Mouse (Mus musculus) c-Kit-positive CD71-positive TER-119-negative erythroid progenitor cells, embryonic 14.5 days (primary cell): ENCODE results near the gene Cask.
"Not testable (repeated sequence)": the region's sequence is repeated elsewhere in the genome, so short reads cannot be mapped to it uniquely, and the experiment has no call there.

ENCODE experiments used
- DNase-seq: peaks from one replicate; pipeline ENCODE4 v3.0.0-alpha.2; 2013; ENCODE audit warnings: low read depth

Cask gene

DNA sequence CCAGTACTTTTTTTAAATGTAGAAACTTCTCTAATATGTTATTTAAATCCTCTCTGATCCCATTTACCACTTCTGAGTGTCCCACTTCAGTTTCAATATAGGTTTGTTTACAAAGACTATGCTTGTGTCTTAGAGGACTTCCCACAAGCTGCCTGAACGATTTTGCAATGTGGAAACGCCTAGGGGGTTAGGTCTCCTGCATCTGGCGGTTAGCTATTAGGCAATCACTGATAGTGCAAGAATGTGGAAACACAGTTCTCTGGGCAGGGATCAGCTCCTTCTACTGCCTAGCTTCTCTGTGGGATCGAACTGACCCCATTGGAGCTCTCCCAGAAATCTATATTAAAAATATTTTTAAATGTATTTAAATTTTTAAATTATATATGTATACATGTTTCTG, at the start of gene Cask:
Cask (minus strand) TSS at position 83 of the 400 bp plus-strand sequence.
- no peak for DNase-seq

DNA sequence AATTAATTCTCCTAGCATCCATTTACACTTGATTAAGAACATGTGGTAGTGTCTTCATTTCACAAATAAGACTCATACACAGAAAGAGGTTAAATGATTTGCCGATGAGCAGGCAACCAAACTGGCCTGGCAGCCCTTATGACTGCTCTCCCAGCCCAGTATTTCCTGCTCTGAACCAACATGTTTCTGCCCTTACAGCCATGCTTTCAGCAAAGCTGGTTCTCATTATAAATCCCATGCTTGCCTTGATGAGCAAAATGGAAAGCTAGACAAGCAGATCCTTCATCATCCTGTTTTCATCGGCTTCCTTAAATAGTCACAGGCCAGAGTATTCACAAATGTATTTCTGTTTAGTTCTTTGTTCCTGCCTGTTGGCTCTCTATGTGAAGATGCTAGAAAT, 38.8 kb upstream of the Cask start:
- no peak for DNase-seq

DNA sequence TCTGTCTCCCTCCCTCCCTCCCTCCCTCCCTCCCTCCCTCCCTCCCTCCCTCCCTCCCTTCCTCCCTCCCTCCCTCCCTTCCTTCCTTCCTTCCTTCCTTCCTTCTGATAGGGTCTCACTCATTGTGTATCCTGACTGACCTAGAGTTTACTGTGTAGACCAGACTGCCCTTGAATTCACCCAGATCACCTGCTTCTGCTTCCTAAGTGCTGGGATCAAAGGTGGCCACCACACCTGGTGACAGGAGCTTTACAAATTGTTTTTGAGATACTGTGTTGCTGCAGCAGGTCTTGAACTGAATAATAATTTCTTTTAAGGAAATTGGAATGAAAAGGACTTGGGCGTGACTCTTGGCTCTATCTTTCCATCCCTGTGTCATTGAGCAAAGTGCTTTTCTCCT, 33.2 kb upstream of the Cask start:
- DNase-seq, result no peak

DNA sequence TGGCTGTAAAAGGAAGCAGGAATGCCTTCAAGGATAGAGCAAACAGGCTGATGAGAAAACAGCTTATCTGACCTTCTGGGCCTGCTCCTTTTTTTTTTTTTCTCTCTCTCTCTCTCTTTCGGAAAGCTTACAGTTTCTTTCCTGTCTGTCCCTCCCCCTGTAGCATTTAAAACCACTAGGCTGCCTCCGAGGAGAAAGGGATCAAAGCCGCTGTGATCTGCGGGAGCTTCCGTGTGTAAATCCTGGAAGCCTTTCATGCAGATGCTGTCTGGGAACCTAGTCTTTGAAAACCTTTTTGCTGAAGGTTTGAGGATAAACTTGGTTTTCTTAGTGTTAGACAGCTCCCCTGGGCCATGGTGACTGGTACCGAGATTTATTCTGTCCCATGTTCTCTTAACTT, 30.8 kb upstream of the Cask start:
- DNase-seq, result no peak

DNA sequence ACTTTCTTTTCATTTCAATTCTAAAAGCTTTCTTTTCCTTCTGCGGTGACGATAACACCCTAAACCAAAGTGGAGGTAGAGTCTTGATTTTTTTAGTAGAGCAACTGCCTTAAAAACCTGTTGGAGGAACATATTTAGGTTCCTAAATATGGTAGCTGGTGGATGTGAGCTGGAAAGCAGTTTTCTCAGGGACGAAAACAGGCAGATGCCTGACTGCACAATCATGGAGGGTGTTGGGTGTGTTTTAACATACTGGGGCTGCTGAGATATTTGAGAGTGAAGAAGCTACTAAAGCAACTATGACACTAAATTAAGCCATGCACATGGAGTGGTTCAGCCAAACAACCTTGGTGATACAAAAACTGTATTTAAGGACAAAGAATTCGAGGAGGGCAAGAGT, 9.0 kb upstream of the Cask start:
- DNase-seq, result no peak

DNA sequence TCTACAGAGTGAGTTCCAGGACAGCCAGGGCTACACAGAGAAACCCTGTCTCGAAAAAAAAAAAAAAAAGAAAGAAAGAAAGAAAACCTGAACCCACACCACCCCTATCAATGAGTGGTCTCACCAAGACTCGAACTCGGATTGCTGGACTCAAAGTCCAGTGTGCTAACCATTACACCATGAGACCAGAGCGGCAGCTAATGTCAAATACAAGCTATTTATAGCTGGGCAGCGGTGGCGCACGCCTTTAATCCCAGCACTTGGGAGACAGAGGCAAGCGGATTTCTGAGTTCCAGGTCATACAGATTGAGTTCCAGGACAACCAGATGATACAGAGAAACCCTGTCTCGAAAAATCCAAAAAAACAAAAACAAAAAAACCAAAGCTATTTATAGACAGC, 7.9 kb upstream of the Cask start:
- DNase-seq, result no peak

DNA sequence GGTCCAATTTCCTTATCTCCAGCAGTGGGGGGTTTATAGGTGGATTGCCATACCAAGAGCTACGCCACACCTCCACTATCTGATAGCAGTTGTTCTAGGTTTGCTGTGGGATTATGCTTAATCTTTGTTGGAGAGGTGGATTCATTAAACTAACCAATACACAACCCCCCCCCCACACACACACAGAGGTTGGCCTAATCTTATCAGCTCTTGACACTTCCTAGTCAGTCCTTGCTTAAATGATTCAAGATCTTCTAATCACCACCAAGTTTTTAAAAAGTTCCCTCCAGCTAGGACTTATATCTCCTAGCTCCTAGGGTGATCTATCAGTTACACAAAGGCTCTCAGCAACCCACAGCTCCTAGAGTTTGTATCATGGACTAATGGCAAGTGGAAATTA, 2.7 kb downstream of the Cask start:
- no peak for DNase-seq

DNA sequence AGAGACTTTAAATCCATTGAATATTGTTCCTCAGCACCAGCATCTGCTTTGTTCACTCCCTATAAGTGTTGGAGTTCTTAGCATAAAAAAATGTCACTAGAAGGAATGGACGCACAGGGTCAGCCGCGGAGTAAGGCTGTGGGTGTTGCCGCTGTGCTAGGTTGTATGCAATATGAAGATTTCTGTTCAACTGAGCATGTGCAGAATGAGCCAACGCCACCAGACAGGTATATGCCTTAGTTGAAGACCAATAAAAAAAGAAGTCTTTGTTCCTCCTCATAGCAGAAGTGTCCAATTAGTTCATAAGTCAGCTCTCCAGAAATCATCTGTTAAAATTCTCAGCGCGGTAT, 3.7 kb downstream of the Cask start:
- no peak for DNase-seq

DNA sequence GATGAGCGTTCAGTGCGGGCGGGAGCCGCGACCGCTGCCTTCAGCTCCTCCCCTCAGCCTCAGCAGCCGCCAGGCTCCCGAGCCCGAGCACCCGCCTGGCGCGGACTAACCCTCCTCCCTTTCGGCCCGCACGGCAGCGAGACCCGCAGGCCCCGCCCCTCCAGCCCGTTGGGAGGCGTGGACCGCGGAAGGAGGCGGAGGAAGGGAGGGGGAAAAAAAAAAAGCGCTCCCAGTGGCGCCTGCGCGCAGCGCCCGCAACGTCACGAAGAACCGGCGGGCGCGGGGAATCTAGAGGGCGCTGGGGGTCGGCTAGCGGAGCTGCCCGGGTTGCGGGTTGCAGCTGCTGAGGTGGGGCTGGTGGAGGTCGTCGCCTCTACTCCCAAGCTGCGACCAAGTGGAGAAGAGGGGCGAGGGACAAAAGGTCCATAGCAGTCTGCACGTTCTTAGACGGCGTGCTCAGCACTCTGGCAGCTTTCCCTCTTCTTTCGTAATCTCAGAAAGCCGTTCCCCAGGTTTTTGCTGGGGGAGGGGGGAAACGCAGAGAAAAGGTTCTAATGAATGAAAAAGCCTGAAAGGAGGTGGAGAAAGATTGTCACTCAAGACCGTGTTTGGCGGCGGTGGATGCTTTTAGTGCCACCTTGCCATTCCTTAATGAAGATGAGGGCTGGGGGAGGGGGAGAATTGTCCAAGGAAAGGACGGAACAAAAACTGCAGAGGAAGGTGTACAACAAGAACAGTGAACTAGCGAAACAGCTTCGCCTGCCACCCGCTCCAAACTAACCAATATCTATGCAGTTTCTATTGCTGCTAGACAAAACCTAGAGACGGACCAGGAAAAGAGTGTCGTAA, 4.3 kb downstream of the Cask start:
- peak; percentile 60 for DNase-seq

DNA sequence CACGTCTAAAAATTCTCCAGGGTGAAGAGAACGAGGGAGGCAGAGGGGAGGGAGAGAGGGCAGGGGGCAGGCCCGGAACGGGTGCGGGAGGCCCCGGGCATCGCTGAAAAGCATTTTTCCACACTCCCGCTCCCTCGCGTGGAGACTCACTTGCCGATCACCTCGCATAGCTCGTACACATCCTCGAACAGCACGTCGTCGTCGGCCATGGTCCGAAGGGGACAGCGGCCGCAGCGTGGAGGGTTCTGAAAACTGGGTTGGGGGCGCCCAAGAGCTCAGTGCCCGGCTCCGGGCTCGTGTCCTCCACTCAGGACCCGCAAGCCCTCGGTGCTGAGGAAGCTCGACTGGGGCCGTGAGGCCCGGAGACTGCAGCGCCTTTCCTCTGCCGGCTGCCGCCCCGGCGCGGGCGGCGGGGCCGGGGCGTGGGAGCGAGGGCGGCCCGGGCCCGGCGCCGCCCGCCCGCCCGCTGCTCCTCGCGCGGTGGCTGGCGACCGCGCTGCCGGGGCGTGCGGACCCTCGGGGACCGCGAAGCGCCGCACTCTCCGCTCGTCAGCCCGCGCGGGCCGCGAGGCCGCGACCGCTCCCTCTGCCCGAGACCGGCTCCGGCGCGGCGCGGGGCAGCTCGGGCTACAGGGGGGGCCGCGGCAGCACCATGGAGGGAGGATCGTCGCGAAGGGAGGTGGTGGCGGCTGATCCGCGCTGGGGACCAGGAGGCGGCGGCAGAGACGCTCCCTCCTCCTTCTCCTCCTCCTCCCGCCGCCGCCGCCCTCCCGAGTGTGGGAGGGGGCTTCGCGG, 5.1 kb downstream of the Cask start:
- no peak for DNase-seq

DNA sequence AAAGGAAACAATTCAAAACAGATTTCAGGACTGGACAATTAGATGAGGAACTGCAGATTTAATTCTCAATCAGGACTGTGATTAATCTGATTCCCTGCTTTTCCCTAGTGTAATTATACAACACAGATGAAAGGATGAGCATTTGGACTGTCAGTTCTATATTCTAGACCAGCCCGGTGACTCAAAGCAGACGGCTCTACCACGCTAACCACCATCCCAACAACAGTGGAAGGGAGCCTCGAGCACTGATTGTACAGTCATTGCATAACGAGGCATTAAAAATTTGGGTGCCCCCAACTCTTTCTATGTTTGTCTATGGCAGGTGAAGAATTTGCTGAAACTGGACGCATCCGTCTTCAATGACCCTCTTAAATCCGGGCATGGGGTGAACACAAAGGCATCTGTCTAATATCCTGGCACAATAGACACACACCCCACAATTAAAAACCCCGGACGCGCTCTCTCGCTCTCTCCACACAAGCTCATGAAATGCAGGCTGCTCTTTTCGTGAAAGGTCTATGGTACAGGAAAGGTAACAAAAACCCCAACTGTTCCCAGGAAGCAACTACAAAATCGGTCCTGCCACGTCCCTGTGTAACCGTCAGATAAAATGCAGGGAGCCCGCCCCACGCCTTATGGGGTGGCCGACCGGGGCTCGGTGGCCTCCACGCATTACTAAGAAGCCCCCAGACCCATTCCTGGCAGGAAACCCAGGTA, 5.9 kb downstream of the Cask start:
- DNase-seq, result no peak

DNA sequence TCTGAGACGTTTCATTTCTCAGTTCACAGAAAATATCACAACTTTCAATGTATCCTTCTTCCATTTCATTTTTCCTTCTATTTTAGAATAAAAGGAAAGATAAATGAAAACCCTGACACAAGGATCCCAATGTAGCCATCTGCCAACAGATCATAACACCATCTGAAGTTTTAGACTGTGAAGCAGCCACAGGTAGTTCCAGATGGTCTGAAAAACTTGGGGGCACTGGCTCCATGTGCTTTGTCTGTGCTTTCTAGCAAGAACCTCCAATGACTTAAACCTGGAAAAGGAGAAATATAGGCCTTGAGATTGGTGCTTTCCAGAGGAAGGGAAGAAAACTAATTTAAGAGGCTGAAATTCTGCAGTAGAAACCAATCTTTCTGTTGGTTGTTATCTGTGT, 28.4 kb downstream of the Cask start:
- DNase-seq, result no peak

DNA sequence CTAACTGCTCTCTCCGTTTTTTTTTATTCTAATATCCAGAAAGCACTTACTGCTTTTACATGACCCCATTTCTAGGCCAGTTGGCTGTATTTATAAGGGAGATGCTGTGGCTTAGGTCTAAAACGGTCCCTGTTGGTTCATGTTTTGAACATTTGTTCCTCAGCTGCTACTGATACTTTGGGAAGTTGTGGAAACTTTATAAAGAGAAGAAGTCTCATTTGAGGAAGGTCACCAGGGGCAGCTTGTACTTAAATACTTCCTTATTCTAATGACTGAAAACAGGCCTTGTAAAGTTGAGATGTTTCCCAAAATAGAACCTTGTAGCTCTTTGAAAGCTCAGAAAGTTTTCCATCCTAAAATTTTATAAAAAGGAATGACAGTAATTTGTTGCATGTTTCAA, 52.4 kb downstream of the Cask start:
- no peak for DNase-seq

DNA sequence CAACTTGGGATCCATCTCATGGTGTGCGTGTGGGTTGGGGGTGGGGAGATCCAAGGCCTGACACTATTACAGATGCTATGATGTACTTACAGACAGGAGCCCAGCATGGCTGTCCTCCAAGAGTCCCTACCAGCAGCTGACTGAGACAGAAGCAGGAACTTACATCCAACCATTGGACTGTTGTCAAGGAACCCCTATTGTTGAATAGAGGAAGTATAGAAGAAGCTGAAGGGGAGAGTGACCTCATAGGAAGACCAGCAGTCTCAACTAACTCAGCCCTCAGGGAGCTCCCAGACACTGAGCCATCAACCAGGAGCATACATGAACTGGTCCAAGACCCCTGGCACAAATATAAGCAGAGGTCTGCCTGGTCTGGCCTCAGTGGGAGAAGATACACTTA, 85.5 kb downstream of the Cask start:
- no peak for DNase-seq

DNA sequence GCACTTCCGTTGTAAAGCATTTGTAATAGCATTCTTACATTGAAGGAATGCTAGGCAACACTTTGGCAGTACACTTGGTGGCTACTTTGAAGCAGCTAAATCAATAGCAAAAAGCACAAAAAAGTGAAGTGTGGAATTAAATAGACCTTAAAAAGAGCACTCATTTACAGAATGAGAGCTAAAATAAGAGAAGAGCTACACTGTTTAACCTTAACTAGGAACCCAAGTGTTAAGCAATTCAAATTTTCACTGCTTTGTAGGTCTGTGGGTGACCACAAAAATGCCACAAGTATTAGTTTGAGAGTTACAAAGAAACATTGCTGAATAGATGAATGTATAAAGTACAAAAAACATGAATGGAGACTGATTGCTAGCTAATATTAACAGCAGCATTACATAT, 86.1 kb downstream of the Cask start:
- no peak for DNase-seq

DNA sequence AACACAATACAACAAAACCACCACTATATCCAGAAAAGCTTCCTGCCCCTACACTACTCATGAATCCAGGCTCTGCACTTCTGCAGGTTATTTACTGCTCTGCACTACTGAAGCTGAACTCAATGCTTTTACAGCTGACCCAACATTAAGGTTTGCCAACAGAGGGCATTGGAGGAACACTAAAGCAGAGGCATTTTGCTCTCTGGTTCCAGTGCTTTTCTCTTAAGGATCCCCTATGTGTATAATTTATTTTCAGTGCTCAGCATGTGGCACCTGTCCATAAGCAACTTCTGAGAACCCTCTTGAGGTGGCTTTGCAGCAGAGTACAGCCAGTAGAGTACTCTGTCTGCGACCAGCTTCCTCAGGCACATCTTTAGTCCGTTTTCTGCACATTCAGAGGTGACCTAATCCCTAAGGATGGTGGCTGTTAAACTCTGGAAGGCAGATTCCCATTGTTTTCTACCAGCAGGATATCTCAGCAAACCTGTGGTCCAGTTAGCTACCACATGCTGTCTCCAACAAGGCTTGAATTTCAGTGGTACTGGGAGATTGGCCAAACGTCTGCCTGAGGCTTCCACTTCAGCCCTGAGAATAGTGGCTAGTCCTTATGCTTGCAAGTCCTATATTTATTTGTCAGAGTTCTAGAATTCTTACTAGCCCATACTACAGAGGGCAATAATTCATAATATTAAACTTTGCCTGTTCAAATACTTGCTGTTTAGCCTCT, 93.7 kb downstream of the Cask start:
- no peak for DNase-seq

DNA sequence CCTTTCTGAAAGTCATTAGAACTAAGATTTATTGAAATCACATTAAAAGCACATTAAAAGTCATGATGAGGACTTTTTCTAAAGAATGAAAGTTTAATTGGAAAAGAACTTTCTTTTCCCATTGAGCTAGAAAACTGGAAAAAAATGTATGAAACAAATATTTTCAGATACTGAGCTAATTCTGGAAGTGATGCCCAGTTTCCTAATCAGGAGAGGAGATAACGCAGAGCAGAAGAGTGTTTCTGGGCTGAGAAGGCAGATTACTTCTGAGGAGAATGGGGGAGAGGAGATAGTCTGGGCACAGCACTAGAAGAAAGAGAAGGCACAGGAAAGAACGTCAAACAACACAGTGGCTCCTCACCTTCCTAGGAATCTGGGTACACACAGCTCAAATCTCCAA, 110.1 kb downstream of the Cask start:
- DNase-seq, result no peak

DNA sequence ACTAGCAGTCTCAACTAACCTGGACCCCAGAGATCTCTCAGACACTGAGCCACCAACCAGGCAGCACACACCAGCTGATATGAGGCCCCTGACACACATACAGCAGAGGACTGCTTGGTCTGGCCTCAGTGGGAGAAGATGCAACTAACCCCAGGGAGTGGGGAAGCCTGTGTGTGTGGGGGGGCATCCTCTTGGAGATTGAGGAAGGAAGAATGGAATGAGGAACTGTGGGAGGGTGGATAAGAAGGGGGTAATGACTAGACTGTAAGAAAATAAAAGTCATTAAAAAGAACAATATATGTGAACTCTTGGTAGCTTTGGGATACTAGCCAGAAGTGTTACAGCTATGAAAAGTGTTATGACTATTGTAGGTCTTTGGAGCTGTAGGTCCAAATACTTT, 120.4 kb downstream of the Cask start:
- DNase-seq, result not testable (repeated sequence)

DNA sequence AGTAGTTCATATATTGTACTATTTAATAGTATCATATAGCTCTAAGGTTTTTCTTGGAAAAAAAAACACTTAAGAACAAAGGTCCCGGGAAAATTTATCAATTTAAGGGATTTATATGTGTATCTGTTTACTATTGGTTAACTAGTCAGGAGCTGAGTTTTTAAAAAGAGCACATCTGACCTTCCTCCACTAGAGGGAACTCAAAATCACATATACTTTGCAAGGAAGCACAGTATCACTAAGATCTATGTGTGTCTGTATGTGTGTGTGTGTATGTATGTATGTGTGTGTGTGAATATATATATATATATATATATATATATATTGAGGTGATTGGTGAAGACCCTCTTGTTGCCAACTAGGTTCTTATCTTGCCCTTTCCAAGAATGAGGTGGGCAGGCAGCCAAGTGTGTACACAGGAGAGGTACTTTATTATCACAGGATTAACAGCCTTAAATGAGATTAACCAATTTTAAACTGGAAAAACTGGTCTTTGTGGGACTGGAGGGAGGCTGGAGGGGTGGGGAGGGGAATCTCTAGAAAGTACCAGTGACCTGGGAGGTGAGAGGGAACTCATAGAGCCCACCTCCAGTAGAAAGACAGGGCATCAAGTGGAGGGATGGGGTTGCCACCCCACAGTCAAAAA, 121.2 kb downstream of the Cask start:
- no peak for DNase-seq

DNA sequence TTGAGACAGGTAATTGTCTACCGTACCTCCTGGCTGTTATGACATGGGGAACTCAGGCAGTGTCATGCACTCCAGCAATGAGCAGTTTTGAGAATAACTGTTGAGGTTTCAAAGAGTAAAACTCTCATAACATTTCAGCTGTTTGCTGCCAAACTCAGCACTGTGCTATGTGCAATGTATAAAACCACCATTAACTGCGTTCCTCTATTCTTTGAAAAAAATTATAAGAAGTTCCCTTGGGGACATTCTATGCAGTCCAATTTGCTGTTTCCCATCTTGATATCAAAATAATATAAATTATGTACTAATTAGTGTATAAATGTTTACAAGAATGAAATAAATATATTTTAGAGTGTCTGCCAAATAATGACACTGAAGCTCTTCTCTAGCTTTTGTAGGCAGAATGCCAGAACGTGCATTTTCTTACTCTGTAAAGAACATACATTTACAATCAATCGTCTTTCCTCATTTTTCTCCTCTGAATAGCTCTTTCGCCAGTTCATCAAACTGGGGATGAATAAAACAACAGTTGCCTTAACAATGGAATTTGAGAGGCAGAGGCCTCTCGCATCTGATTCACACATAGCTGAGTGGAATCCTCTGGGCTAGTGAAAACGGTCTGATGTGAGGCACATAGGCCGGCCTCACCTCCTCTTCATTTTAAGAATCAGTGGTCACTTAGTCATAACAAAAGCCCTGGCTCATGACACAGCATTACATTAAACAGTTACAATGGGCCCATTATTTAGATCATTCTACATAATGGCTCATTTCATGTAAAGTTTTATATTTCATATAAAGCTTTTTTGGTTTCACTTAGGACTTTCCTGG, 125.4 kb downstream of the Cask start:
- DNase-seq, result no peak

DNA sequence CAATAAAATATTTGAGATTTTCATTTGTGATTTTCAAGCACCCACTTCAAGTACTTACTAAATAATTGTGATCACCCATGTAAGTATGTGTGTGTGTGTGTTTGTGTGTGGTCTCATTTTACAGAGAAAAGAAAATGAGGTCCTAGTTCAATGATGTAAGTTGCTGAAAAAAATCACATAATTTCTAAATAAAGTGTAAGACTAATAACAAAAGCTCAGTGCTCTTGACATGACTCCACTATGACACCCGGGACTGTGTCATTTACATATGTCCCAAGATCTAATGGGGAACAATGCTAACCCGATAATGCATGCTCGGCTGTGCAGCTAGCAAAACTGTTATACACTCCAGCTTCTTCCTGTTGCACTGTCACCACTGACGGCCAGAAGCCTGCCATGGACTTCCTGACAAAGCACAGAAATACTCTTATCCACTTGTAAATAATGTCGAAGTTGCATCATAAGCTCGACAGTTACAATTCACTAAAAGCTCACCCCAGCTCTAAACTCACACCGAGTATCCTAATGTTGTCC, 130.8 kb downstream of the Cask start:
- DNase-seq, result no peak
